Mouse (Mus musculus) lung, embryonic 15.5 days (tissue): ENCODE measurements around the gene Bap1. TPM values are rescaled to one million over a fixed set of nuclear protein-coding genes. Genes with fewer than 3 reads are reported as not detected.
A peak's percentile ranks its signal among the peaks of the same experiment; 100 is the strongest.

Experiments used
- ATAC-seq: fragments of 200-750 bp; cut with Nextera tagmentation; 2 replicates; pipeline ENCODE4 v1.8.0; 2017; ENCODE audit warnings: moderate number of reproducible peaks, borderline replicate concordance; ENCODE audit not compliant: low FRiP score, low TSS enrichment; ENCODE audit errors: extremely low read depth
- H3K27ac ChIP-seq: fragments of 300-500 bp; sonication (generic); 2 replicates; pipeline ENCODE4 v1.5.1; 2015; ENCODE audit warnings: moderate library complexity, mild to moderate bottlenecking, inconsistent platforms
- H3K27me3 ChIP-seq: fragments of 300-500 bp; sonication (generic); 2 replicates; pipeline ENCODE4 v1.6.1; 2015; ENCODE audit warnings: inconsistent platforms
- H3K36me3 ChIP-seq: fragments of 300-500 bp; sonication (generic); 2 replicates; pipeline ENCODE4 v1.6.1; 2015; ENCODE audit warnings: inconsistent platforms
- H3K4me1 ChIP-seq: fragments of 300-500 bp; sonication (generic); 2 replicates; pipeline ENCODE4 v1.6.1; 2015; ENCODE audit warnings: inconsistent platforms
- H3K4me2 ChIP-seq: fragments of 300-500 bp; sonication (generic); 2 replicates; pipeline ENCODE4 v1.6.1; 2015; ENCODE audit warnings: inconsistent platforms, mild to moderate bottlenecking, moderate library complexity
- H3K4me3 ChIP-seq: fragments of 300-500 bp; sonication (generic); 2 replicates; pipeline ENCODE4 v1.5.1; 2015; ENCODE audit warnings: mild to moderate bottlenecking, inconsistent platforms
- H3K9ac ChIP-seq: fragments of 300-500 bp; sonication (generic); 2 replicates; pipeline ENCODE4 v1.6.1; 2015; ENCODE audit warnings: inconsistent platforms
- H3K9me3 ChIP-seq: fragments of 300-500 bp; sonication (generic); 2 replicates; pipeline ENCODE4 v1.6.1; 2016; ENCODE audit warnings: inconsistent platforms
- WGBS: fragments of 180-500 bp; shearing (Covaris S2); methylation state at CpG from one replicate; pipeline ENCODE4 v1.1.7; 2015; 5-methylcytosine and 5-hydroxymethylcytosine counted together
- polyA plus RNA-seq: library from polyadenylated mRNA; unstranded; fragments of >200 nt; fragmentation: Nextera tagmentation; extraction: Ambion mirVana; gene quantifications from 2 replicates; pipeline ENCODE4 v1.2.1, GENCODE M21; 2015

Gene Bap1
- polyA plus RNA-seq, 1 experiment from 2014 or later: 83.0 TPM

GRCm38 (mm10) chr14:31237101-31237882, 14.0 kb upstream of the Bap1 start:
- 65% methylated on average over 7 of the region's 7 CpGs for WGBS
- no peak for ATAC-seq
- H3K9me3 ChIP-seq: no peaks in the 10 kb centered on the region

GRCm38 (mm10) chr14:31240528-31240927, 10.7 kb upstream of the Bap1 start:
- Histone ChIP-seq H3K9ac (no peak overlapping the region), H3K4me1 (no peaks in the 10 kb centered on the region), H3K27ac (no peak overlapping the region), H3K9me3 (no peaks in the 10 kb centered on the region), H3K4me3 (no peak overlapping the region), H3K36me3 (no peaks in the 10 kb centered on the region), H3K4me2 (no peak overlapping the region), H3K27me3 (no peaks in the 10 kb centered on the region)
- ATAC-seq: no peak
- WGBS: 65% methylated on average over 3 of the region's 3 CpGs

More at GRCm38 (mm10) chr14:31237101-31237882, 14.0 kb upstream of the Bap1 start:
- H3K4me2 ChIP-seq: no peak overlapping the region
- H3K27ac ChIP-seq: no peak overlapping the region
- H3K9ac ChIP-seq: no peak overlapping the region
- H3K27me3 ChIP-seq: no peaks in the 10 kb centered on the region
- H3K36me3 ChIP-seq: no peaks in the 10 kb centered on the region
- H3K4me3 ChIP-seq: no peak overlapping the region
- H3K4me1 ChIP-seq: peaks cover 4% of the 10 kb centered on the region; the same call in 1 of the 2 replicates

GRCm38 (mm10) chr14:31244777-31245176, 6.5 kb upstream of the Bap1 start:
- Histone ChIP-seq H3K4me2 (no peak overlapping the region), H3K4me1 (no peaks in the 10 kb centered on the region), H3K27me3 (no peaks in the 10 kb centered on the region), H3K36me3 (no peaks in the 10 kb centered on the region), H3K27ac (no peak overlapping the region), H3K9ac (no peak overlapping the region), H3K9me3 (no peaks in the 10 kb centered on the region), H3K4me3 (no peak overlapping the region)
- WGBS: 66% methylated on average over 1 of the region's 1 CpGs
- ATAC-seq: no peak

GRCm38 (mm10) chr14:31245946-31246345, 5.3 kb upstream of the Bap1 start:
- Histone ChIP-seq H3K4me2 (no peak overlapping the region), H3K27me3 (no peaks in the 10 kb centered on the region), H3K9me3 (no peaks in the 10 kb centered on the region), H3K4me1 (peaks cover 5% of the 10 kb centered on the region), H3K9ac (no peak overlapping the region), H3K36me3 (no peaks in the 10 kb centered on the region), H3K4me3 (no peak overlapping the region), H3K27ac (no peak overlapping the region)
- no peak for ATAC-seq
- WGBS: 80% methylated on average over 1 of the region's 1 CpGs

GRCm38 (mm10) chr14:31248396-31248795, 2.9 kb upstream of the Bap1 start:
- H3K4me1 ChIP-seq: peaks cover 17% of the 10 kb centered on the region
- no peak overlapping the region for H3K4me2 ChIP-seq
- H3K4me3 ChIP-seq: no peak overlapping the region
- peaks cover 7% of the 10 kb centered on the region for H3K36me3 ChIP-seq
- WGBS: 85% methylated on average over 6 of the region's 6 CpGs
- no peak for ATAC-seq
- H3K27ac ChIP-seq: no peak overlapping the region
- no peaks in the 10 kb centered on the region for H3K27me3 ChIP-seq
- no peak overlapping the region for H3K9ac ChIP-seq
- H3K9me3 ChIP-seq: no peaks in the 10 kb centered on the region

- Histone ChIP-seq H3K4me1 (peaks cover 17% of the 10 kb centered on the region), H3K4me2 (peak overlapping the region; percentile 80), H3K4me3 (peak overlapping the region; percentile 100), H3K36me3 (peaks cover 28% of the 10 kb centered on the region), H3K9me3 (no peaks in the 10 kb centered on the region), H3K9ac (peak overlapping the region; percentile 100), H3K27ac (peak overlapping the region; percentile 97), H3K27me3 (no peaks in the 10 kb centered on the region)
- ATAC-seq: peak; percentile 90
- 15% methylated on average over 38 of the region's 38 CpGs for WGBS
Observed at GRCm38 (mm10) chr14:31250222-31251083, 797 bp upstream of the Bap1 start.

- Histone ChIP-seq H3K9me3 (no peaks in the 10 kb centered on the region), H3K27me3 (no peaks in the 10 kb centered on the region), H3K4me2 (peak overlapping the region; percentile 80), H3K36me3 (peaks cover 39% of the 10 kb centered on the region), H3K4me3 (peak overlapping the region; percentile 100), H3K27ac (peak overlapping the region; percentile 79), H3K9ac (peak overlapping the region; percentile 100), H3K4me1 (peaks cover 17% of the 10 kb centered on the region)
- 1% methylated on average over 18 of the region's 18 CpGs for WGBS
- ATAC-seq: no peak
Observed at GRCm38 (mm10) chr14:31251626-31252025, 376 bp downstream of the Bap1 start.

GRCm38 (mm10) chr14:31252091-31252490, 841 bp downstream of the Bap1 start:
- H3K9ac ChIP-seq: peak overlapping the region; percentile 100
- H3K36me3 ChIP-seq: peaks cover 44% of the 10 kb centered on the region
- H3K27ac ChIP-seq: no peak overlapping the region
- WGBS: 78% methylated on average over 5 of the region's 5 CpGs
- ATAC-seq: no peak
- H3K9me3 ChIP-seq: no peaks in the 10 kb centered on the region
- H3K4me3 ChIP-seq: peak overlapping the region; percentile 100
- H3K27me3 ChIP-seq: no peaks in the 10 kb centered on the region
- H3K4me2 ChIP-seq: peak overlapping the region; percentile 80
- peaks cover 17% of the 10 kb centered on the region for H3K4me1 ChIP-seq

GRCm38 (mm10) chr14:31258476-31259050, 7.3 kb downstream of the Bap1 start:
- H3K9me3 ChIP-seq: no peaks in the 10 kb centered on the region
- H3K4me2 ChIP-seq: no peak overlapping the region
- no peak overlapping the region for H3K9ac ChIP-seq
- no peak overlapping the region for H3K4me3 ChIP-seq
- no peaks in the 10 kb centered on the region for H3K27me3 ChIP-seq
- no peak for ATAC-seq
- H3K27ac ChIP-seq: no peak overlapping the region
- no peaks in the 10 kb centered on the region for H3K4me1 ChIP-seq
- 88% methylated on average over 14 of the region's 14 CpGs for WGBS
- peaks cover 81% of the 10 kb centered on the region for H3K36me3 ChIP-seq

- no peaks in the 10 kb centered on the region for H3K9me3 ChIP-seq
- no peaks in the 10 kb centered on the region for H3K27me3 ChIP-seq
- H3K27ac ChIP-seq: no peak overlapping the region
- H3K4me3 ChIP-seq: no peak overlapping the region
- H3K9ac ChIP-seq: no peak overlapping the region
- ATAC-seq: no peak
- peaks cover 63% of the 10 kb centered on the region for H3K36me3 ChIP-seq
- no peaks in the 10 kb centered on the region for H3K4me1 ChIP-seq
- 92% methylated on average over 4 of the region's 4 CpGs for WGBS
- H3K4me2 ChIP-seq: no peak overlapping the region
Observed at GRCm38 (mm10) chr14:31260374-31260773, 9.1 kb downstream of the Bap1 start.

GRCm38 (mm10) chr14:31260932-31261331, 9.7 kb downstream of the Bap1 start:
- Histone ChIP-seq H3K9ac (no peak overlapping the region), H3K36me3 (peaks cover 57% of the 10 kb centered on the region), H3K27ac (no peak overlapping the region), H3K4me3 (no peak overlapping the region), H3K4me1 (no peaks in the 10 kb centered on the region), H3K9me3 (no peaks in the 10 kb centered on the region), H3K4me2 (no peak overlapping the region), H3K27me3 (no peaks in the 10 kb centered on the region)
- WGBS: 88% methylated on average over 9 of the region's 9 CpGs
- ATAC-seq: no peak
